Mouse (Mus musculus) liver, adult 2 months (tissue): Measurements from ENCODE around the gene Clpsl2. TPM values are rescaled to one million over a fixed set of nuclear protein-coding genes. Genes with fewer than 3 reads are reported as not detected.

Experiments
- DNase-seq: peaks from one replicate; pipeline ENCODE4 v3.0.0-alpha.2; 2011; ENCODE audit warnings: low read depth, low spot score; ENCODE audit errors: extremely low read depth
- H3K27ac ChIP-seq: fragments of 200-500 bp; replicated peaks from 2 replicates; pipeline ENCODE4 v1.5.1; 2012; ENCODE audit warnings: low read depth, mild to moderate bottlenecking, control low read depth, inconsistent platforms, low read length; ENCODE audit not compliant: insufficient read depth
- H3K27me3 ChIP-seq: fragments of 200-500 bp; 2 replicates; pipeline ENCODE4 v1.6.1; 2012; ENCODE audit warnings: mild to moderate bottlenecking, moderate library complexity, low read length, inconsistent platforms; ENCODE audit not compliant: control insufficient read depth, insufficient read depth
- H3K36me3 ChIP-seq: fragments of 200-500 bp; 2 replicates; pipeline ENCODE4 v1.6.1; 2012; ENCODE audit warnings: low read length, inconsistent platforms; ENCODE audit not compliant: control insufficient read depth, insufficient read depth
- H3K4me1 ChIP-seq: fragments of 200-500 bp; 2 replicates; pipeline ENCODE4 v1.6.1; 2011; ENCODE audit warnings: low read length; ENCODE audit not compliant: control insufficient read depth, insufficient read depth
- H3K4me3 ChIP-seq: fragments of 200-500 bp; 2 replicates; pipeline ENCODE4 v1.5.1; 2011; ENCODE audit warnings: low read depth, mild to moderate bottlenecking, control low read depth, low read length, moderate library complexity; ENCODE audit not compliant: insufficient read depth
- H3K79me2 ChIP-seq: fragments of 200-500 bp; 2 replicates; pipeline ENCODE4 v1.6.1; 2012; ENCODE audit warnings: inconsistent platforms, mild to moderate bottlenecking, low read length, moderate library complexity; ENCODE audit not compliant: control insufficient read depth, insufficient read depth
- H3K9ac ChIP-seq: fragments of 200-500 bp; 2 replicates; pipeline ENCODE4 v1.6.1; 2012; ENCODE audit warnings: low read depth, mild to moderate bottlenecking, control low read depth, inconsistent platforms, low read length
- CTCF ChIP-seq: fragments of 200-500 bp; IDR thresholded peaks from 2 replicates; pipeline ENCODE4 v1.5.1; 2011; ENCODE audit warnings: low read depth, low read length, control low read depth
- POLR2A ChIP-seq: fragments of 200-500 bp; IDR thresholded peaks from 2 replicates; pipeline ENCODE4 v1.6.1; 2011; ENCODE audit warnings: low read length, control low read depth; ENCODE audit not compliant: insufficient read depth; ENCODE audit errors: extremely low read depth
- WGBS: fragments of 180-500 bp; shearing (Covaris S2); methylation state at CpG from one replicate; pipeline ENCODE4 v1.1.7; 2018; 5-methylcytosine and 5-hydroxymethylcytosine counted together
- polyA plus RNA-seq: library from polyadenylated mRNA; depleted of rRNA; stranded (reverse); fragments of >200 nt; gene quantifications from 2 replicates; pipeline ENCODE4 v1.2.3, GENCODE M21; 2012
- total RNA-seq: library from RNA; depleted of rRNA; stranded (reverse); fragments of >200 nt; gene quantifications from 2 replicates; pipeline ENCODE4 v1.2.3, GENCODE M21; 2014

Clpsl2 gene
- total and polyA plus RNA-seq, 2 experiments, result not detected

DNA sequence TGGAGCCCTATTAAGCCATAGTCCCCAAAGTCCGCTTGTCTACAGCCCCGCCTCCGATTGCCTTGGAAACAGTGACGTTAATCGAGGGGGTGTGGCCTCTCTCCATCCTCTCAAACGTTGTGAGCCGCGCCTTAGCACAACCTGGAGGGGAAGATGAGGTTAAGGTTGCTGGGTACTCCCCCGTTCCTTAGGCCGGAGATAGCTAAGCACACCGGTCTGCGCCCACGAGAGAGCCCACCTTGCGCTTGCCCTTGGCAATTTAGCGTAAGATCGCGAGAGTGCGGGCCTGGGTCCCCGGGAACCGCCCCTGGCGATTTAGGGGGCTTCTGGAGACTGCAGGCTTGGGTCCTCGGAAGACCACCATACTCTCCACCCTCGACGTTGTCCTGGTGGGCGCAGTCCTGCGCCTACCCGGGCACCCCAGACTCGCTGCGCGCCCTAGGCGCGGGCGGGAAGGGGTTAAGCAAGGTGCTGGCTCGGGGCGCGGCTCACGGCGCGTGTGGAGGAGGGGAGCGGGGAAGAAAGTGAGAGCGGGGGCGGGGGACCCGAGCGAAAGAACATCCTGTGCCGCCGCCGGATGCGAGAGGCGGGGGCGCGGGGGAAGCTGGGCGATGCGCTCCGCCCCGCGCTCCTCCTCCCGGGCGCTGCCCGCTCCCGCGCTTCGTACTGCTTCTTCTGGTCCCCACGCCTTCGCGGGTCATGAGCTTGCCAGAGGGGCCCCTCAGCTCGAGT is 26.4 kb upstream of the Clpsl2 start:
- H3K9ac ChIP-seq, result peak overlapping the region; percentile 87
- no peaks in the 10 kb centered on the region for H3K79me2 ChIP-seq
- H3K4me1 ChIP-seq, result peaks cover 16% of the 10 kb centered on the region
- TF ChIP-seq POLR2A, result peak; percentile 72
- no peak for TF ChIP-seq CTCF
- no peaks in the 10 kb centered on the region for H3K27me3 ChIP-seq
- WGBS, result under 1% methylated on average over 52 of the region's 66 CpGs
- no peaks in the 10 kb centered on the region for H3K36me3 ChIP-seq
- peak overlapping the region; percentile 69 for H3K27ac ChIP-seq
- peak; percentile 75 for DNase-seq
- peak overlapping the region; percentile 78 for H3K4me3 ChIP-seq

DNA sequence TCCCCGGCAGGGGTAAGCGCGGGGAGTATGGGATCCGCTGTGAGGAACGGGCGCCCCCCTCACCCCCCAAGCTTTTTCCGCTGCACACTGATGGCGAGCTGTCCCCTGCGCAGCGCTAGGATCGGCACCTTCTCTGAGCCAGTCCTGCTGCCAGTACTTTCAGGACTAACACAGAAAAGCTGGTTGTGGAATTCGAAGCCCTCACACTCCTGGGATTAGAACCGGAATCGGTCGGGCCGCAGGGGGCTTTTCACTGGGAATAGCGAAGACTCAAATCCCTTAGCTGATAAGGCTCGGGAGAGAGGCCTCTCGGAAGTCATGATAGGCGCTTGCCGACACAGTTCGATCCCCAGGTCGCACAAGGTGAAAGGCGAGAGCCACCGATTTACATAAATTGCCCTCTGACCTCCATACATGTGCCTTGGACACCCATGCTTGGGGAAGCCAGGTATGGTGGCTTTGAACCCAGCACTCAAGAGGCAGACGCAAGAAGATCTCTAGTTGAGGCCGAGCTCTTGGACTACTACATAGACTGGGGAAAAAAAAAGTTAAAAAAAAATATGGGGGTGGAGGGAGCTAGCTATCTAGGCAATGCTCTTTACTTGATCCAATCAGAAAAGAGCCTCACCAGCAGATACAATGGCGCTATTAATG is 25.7 kb upstream of the Clpsl2 start:
- Histone ChIP-seq H3K4me3 (peak overlapping the region; percentile 78), H3K27me3 (no peaks in the 10 kb centered on the region), H3K36me3 (no peaks in the 10 kb centered on the region), H3K4me1 (peaks cover 14% of the 10 kb centered on the region), H3K27ac (peak overlapping the region; percentile 69), H3K9ac (peak overlapping the region; percentile 87), H3K79me2 (no peaks in the 10 kb centered on the region)
- TF ChIP-seq CTCF, result no peak
- no peak for TF ChIP-seq POLR2A
- no peak for DNase-seq
- WGBS, result 10% methylated on average over 28 of the region's 28 CpGs

- 85% methylated on average over 23 of the region's 23 CpGs for WGBS
These were observed 25.1 kb upstream of the Clpsl2 start for GRCm38 (mm10) chr17:28524009-28524695.

GRCm38 (mm10) chr17:28524831-28525430 is 24.3 kb upstream of the Clpsl2 start:
- no peaks in the 10 kb centered on the region for H3K36me3 ChIP-seq
- peaks cover 5% of the 10 kb centered on the region for H3K4me1 ChIP-seq
- H3K9ac ChIP-seq, result no peak overlapping the region
- H3K79me2 ChIP-seq, result no peaks in the 10 kb centered on the region
- no peak overlapping the region for H3K4me3 ChIP-seq
- DNase-seq, result no peak
- H3K27me3 ChIP-seq, result no peaks in the 10 kb centered on the region
- no peak overlapping the region for H3K27ac ChIP-seq
- TF ChIP-seq POLR2A (no peak), CTCF (no peak)
- WGBS, result 82% methylated on average over 4 of the region's 4 CpGs

More at GRCm38 (mm10) chr17:28524009-28524695, 25.1 kb upstream of the Clpsl2 start:
- Histone ChIP-seq H3K9ac (no peak overlapping the region; the same call in 1 of the 2 replicates), H3K4me1 (peaks cover 7% of the 10 kb centered on the region), H3K27me3 (no peaks in the 10 kb centered on the region), H3K27ac (no peak overlapping the region), H3K4me3 (0 out of 2 replicates have a peak overlapping the region, but pooled peaks have one; percentile 2), H3K79me2 (no peaks in the 10 kb centered on the region), H3K36me3 (no peaks in the 10 kb centered on the region)
- TF ChIP-seq CTCF, result no peak
- no peak for TF ChIP-seq POLR2A
- no peak for DNase-seq

GRCm38 (mm10) chr17:28527184-28528042 is 21.8 kb upstream of the Clpsl2 start:
- DNase-seq, result no peak
- no peak overlapping the region for H3K9ac ChIP-seq

More at GRCm38 (mm10) chr17:28527184-28528042, 21.8 kb upstream of the Clpsl2 start:
- Histone ChIP-seq H3K27me3 (no peaks in the 10 kb centered on the region), H3K4me3 (no peak overlapping the region), H3K4me1 (no peaks in the 10 kb centered on the region; the same call in 1 of the 2 replicates), H3K27ac (no peak overlapping the region), H3K36me3 (no peaks in the 10 kb centered on the region), H3K79me2 (no peaks in the 10 kb centered on the region)
- 27% methylated on average over 12 of the region's 12 CpGs for WGBS
- TF ChIP-seq CTCF, result no peak
- TF ChIP-seq POLR2A, result no peak
